Mouse (Mus musculus) cerebral cortex, adult 2 months (tissue): ENCODE results near the gene Slc25a15.

ENCODE experiments used
- WGBS: fragments of 180-500 bp; shearing (Covaris S2); methylation state at CpG from one replicate; pipeline ENCODE4 v1.1.7; 2018; 5-methylcytosine and 5-hydroxymethylcytosine counted together

Gene Slc25a15

DNA sequence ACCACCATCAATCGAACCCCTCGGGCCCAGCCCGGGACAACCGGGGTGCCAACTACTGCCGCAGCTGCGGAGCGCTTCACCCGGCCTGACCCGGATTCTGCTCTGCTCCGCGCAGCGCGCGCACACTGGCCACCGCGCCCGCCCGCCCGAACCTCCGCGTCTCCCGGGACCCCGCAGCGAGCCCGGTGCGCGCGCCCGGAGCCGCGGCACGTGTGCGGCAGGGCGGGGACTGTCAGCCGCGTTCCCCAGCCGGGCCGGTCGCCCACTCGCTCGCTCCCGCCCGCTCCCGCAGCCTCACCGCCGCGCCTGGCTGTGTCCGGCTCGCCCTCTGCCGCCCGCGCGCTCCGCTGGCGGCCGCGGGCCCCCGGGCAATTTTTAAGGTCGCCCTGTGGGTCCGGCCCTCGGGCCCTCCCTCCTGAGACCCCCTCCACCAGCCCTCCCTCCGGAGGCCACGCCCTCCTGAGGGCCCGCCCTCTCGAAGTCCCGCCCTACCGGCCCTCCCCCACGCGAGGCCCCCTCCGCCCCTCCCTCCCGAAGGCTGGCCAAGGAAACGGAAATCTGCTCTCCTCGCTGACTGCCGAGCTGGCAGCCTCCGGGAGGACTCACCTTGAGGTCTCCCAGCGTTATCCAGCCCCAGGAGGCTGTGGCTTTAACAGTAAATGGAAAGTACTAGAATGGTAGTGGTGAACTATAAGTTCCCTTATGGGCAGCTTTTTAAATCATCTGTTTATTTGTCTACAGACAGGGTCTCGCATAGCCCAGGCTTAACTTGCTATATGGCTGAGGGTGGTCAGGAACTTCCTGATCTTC is at the start of gene Slc25a15:
TSS of gene Slc25a15 (minus strand) at position 456 of the 810 bp plus-strand sequence.
- WGBS = under 1% methylated on average over 56 of the region's 77 CpGs

GRCm38 (mm10) chr8:22411971-22412370 is 13.6 kb upstream of the Slc25a15 start:
- WGBS = 6% methylated on average over 8 of the region's 8 CpGs

GRCm38 (mm10) chr8:22411282-22411702 is 12.9 kb upstream of the Slc25a15 start, which contains the start of gene Mrps31:
Gene Mrps31, plus strand, starts transcription at chr8:22411361.
- under 1% methylated on average over 25 of the region's 25 CpGs for WGBS

- WGBS = 13% methylated on average over 16 of the region's 16 CpGs
These were observed 12.4 kb upstream of the Slc25a15 start for GRCm38 (mm10) chr8:22410688-22411281.

GRCm38 (mm10) chr8:22405733-22406132 is 7.3 kb upstream of the Slc25a15 start:
- 78% methylated on average over 6 of the region's 6 CpGs for WGBS

- 81% methylated on average over 2 of the region's 2 CpGs for WGBS
These were observed 4.8 kb upstream of the Slc25a15 start for GRCm38 (mm10) chr8:22403235-22403634.

DNA sequence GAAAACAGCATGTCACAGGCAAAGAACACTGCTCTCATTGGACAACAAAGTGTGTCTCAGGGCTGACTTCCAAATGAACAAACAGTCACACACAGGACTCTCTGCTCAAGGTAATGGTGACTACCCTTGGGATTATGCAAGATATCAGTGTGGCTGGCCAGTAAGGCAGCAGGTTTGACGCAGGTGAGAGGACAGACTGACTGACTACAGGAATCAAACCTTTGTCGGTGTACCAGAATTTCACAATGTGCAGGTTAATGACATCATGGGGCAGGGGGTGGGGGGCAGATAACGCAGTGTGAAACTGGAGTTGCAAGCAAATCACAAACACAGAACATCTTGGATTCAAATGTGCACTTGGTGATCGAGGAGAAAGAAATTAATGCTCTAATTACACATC is 2.2 kb upstream of the Slc25a15 start:
- 87% methylated on average over 4 of the region's 4 CpGs for WGBS

DNA sequence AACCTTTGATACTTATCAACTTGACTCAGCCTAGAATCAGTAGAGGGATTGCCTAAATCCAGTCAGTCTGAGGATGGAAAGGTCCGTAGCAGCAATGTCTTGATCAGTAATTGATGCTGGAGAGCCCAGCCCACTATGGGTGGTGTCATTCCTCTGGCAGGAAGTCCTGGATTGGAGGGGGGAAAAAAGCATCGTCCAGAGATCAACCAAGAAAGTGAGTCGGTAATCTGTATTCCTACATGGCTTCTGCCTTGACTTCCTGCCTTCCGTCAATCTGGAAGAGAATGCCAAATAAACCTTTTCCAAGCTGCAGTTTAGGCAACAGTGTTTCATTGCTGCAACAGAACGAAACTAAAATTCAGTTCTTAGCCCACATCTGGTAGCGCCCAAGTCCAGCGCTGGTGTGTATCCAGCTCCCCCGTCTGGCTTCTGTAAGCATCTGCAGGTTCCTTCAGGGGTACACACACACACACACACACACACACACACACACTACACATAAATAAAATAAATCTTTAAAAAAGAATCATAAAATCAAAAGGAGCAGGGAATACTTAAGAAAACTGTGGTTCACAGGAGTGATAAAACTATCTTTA is 986 bp upstream of the Slc25a15 start:
- 63% methylated on average over 8 of the region's 8 CpGs for WGBS

DNA sequence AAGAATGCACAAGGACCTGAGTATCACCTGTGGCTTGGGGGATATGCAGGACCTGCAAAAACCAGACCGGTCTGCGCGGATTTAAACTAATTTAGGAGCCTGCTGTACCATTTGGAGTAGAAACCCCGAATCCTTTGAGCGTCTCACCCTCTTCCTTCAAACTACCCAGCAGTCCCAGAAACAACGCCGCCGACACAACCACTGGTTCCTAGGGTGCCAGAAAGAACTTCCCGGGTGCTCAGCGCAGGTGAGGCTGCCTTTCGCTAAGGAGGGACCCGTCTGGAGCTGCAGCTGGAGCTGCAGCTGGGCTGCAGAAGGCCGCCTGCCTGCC is 621 bp downstream of the Slc25a15 start:
- 2% methylated on average over 13 of the region's 13 CpGs for WGBS

DNA sequence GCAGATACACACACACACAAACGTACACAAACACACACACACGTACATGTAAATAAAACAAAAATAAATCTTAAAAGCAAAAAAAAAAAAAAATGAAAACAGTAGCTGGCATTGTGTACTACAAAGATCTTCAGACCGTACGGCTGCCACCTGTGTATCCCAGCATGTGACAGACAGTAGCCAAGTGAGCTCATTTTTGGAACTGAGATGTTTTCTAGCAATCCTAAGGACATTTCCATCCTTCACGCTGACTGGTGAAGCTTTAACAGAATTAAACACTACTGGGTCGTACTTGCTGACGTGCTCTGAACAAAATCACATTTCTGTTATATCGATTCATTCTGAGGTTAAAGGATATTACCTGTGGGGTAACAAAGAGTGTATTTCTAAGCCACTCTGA is 3.1 kb downstream of the Slc25a15 start:
- 90% methylated on average over 8 of the region's 8 CpGs for WGBS

- WGBS = 93% methylated on average over 4 of the region's 4 CpGs
These were observed 3.9 kb downstream of the Slc25a15 start for GRCm38 (mm10) chr8:22394471-22394870.

DNA sequence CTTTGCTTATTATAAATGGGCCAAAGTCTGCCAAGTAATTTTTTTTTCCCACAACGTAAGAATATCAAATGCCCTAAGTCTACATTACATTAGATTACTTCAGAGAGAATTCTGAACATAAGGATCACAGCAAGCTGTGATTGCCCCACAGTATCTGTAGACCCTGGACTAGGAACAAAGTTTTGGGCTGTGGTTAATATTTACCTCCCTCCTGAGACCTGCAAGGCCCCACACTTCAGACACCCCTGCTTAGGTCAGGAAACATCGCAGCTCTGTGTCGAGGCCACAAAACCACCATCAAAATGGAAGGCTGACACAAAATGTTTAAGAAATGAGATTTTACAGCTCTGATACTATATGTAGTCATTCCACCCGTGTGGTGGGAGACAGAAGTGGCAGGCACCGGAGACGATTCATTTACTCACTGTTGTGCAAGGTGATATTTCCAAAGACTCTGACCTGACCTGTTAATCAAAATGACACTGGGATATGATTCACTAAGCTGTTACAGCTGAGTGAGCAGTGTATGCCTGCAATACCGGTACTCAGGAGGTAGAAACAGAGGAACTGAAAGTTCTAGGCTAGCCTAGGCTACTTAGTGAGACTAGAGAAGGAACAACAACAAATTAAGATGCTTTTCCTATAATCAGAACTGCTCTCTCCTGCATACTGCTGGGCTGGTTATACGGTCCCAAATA is 7.5 kb downstream of the Slc25a15 start:
- WGBS = 85% methylated on average over 8 of the region's 8 CpGs

DNA sequence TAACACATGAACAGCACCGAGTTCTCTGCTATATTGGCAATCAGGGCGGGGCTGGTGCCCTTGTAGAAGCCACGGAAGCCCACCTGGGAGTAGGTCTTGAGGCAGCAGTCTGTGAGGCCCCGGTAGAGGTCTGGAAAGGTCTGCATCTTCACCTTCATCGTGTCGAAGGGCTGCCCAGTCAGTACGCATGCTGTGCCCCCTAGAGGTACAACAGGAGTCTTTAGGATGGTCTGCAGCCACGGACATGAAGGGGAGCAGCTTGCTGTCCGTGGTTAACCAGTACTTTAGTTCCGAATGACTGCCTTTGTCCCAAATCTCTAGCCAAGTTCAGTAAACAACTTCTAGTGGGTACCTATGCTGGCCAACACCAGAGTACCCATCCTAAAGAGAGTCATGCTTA is 8.5 kb downstream of the Slc25a15 start:
- WGBS = 84% methylated on average over 10 of the region's 10 CpGs

DNA sequence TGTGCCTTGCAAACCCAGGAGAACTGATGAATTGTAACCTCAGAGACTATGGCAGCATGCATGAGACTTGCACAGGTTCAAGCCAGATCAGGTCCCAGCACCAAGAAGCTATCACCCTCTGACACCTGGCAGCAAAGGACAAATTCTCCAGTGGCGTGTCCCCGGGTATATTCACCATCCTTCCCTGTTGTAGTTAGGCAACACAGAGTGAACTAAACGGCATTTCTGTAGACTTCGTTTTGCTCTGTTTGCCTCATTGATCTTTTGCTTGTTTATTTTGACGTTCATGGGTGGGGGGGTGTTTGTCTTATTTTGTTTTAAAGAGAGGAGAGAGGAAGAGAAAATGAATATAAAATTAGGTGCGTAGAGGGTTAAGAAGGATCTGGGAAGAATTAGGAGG is 13.2 kb downstream of the Slc25a15 start:
- 95% methylated on average over 6 of the region's 6 CpGs for whole genome bisulfite sequencing

DNA sequence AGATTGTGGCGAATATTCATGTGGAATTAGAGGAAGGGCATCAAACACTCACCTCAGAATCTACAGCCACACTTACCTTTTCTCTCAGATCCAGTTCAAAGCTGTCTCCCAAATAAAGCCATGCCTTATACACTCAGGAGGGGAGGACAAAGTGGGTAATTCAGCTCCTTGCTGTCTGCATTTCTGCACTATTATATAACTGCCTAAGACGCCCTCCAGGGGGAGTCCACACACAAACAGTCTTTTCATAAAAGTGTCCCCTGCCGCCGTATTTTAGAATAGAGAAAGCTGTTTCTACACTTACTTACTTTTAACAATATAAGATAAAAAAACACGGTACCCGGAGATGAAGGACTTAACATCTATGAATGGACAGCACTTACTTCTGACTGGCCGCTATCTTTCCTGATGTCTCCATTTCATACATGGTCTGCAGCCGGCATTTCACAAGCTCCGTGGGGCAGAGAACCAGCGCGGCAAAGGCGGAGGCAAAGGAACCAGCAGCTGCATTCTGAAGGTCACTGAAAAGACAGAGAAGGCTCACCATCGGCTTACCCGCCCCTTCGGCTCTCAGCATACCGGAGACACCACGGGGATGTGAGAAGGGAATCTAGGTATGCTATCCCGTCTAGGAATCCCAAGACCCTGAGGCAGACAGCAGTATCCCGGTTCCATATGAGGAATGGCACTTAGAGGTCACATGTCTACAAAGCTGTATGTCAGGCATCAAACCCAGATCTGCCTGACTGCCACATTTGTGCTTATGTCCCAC is 15.4 kb downstream of the Slc25a15 start:
- WGBS = 76% methylated on average over 19 of the region's 19 CpGs

DNA sequence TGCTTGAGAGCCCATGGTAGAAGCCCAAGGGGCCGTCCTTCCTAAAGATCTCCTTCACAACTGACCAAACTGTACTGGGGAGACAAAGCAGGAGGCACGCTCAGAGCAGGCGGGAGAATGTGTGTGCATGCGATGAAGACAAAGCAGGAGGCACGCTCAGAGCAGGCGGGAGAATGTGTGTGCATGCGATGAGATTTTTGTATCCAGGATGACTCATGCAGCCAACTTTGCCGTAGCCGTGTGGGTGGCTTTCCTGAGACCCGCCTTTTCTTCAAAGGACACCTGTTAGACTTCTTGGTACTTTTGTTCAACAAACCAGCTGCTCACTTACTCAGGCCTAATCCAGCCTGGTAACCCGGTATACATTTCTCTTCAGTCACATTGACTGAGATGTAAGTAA is 17.5 kb downstream of the Slc25a15 start:
- WGBS = 65% methylated on average over 11 of the region's 11 CpGs

- WGBS = 60% methylated on average over 5 of the region's 5 CpGs
These were observed 21.5 kb downstream of the Slc25a15 start for GRCm38 (mm10) chr8:22376903-22377302.

DNA sequence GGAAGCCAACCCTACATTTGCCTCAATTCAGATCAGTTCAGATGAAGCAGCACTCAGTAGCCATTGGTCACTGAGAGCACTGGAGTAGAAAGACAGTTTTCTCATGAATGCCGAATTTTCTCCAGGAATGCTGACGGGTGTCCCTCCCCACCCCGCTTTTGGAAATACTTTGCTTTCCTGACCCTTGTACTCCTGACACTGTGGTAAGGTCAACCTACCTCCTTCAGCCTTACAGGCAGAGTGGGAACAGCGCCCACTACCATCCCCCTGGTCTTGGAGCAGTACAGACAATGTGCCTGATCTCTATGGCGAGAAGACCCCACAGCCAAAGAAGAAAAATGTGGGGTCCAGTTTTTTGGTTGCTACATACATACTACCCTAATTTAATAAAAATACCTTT is 22.1 kb downstream of the Slc25a15 start:
- 94% methylated on average over 5 of the region's 5 CpGs for WGBS

DNA sequence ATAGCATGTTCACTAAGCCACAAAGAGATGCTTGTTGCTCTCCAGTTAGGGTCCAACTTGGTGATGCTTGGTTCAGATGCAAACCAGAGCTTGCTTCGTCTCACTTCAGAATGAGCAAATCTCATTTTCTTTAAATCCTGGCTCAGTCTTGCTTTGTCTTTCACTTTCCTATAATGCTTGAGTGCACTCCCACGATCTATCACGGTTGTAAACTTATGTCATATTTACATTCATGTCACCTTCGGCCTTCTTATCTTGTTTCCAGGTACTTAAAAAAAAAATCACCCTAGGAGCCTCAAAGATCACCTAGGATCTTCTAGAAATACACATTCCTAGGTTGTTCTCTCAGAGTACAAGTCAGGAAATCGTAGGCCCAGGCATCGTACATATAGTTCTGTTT is 38.5 kb downstream of the Slc25a15 start:
- WGBS = 90% methylated on average over 6 of the region's 6 CpGs

DNA sequence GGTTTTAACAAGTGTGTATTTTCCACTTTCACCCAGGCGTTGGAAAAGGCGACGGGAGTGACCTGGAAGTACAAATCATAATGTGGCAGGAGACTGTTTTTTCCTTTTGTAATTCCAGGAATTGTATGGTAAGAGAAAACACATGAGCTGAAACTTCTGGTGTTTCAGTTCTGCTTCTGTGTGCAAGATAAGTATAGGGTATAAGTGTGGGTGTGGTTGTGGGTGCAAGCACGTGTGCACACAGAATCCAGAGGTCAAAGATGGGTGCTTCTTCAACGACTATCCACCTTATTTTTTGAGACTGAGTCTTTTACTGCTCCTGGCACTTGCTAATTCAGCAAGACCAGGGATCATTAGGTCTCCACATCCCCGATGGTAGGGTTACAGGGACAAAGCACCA is 39.0 kb downstream of the Slc25a15 start:
- 73% methylated on average over 6 of the region's 6 CpGs for WGBS

GRCm38 (mm10) chr8:22335426-22335825 is 63.0 kb downstream of the Slc25a15 start:
- WGBS = 92% methylated on average over 13 of the region's 13 CpGs
